In genomic region chr1:57406187-57407151, GRCm38 (mm10) we compare ENCODE assay signal across 8 mouse cellular contexts. TPM values are rescaled to one million over a fixed set of nuclear protein-coding genes. Genes with fewer than 3 reads are reported as not detected.
DNase-seq lines count a peak whose midpoint lies in the region; ATAC-seq and TF ChIP-seq lines count a peak whose summit lies in the region.

Maip1 (plus strand) TSS chr1:57406328.
Tyw5 (minus strand) TSS chr1:57407101.

- TF ChIP-seq CTCF in G1E (IDR thresholded peaks at IDR 0.05; ENCODE audit: low read depth, low read length) = no peak
- peak; percentile 15; the same call in 1 of the 2 replicates for TF ChIP-seq CTCF in lung, embryonic 14.5 days (IDR thresholded peaks at IDR 0.05; ENCODE audit: low read depth)

- under 1% methylated on average over 72 of the region's 72 CpGs for WGBS in forebrain, embryonic 16.5 days
- WGBS in lung, embryonic 14.5 days = under 1% methylated on average over 71 of the region's 72 CpGs

- H3K4me2 ChIP-seq in forebrain, embryonic 16.5 days (ENCODE audit: low read length) = peak within 1 kb of the TSS; percentile 69
- H3K4me2 ChIP-seq in lung, embryonic 14.5 days = peak within 1 kb of the TSS; percentile 75

- intact Hi-C loops in heart, postnatal 36 days (cut with DNase I) = no loop called here

- H3K4me3 ChIP-seq in G1E (ENCODE audit: low read depth, low read length) = peak within 1 kb of the TSS; percentile 88
- peak within 1 kb of the TSS; percentile 83 for H3K4me3 ChIP-seq in forebrain, embryonic 16.5 days (replicated peaks; ENCODE audit: low read length)
- H3K4me3 ChIP-seq in lung, embryonic 14.5 days (ENCODE audit: low read depth, low read length) = peak within 1 kb of the TSS; percentile 90

- H3K36me3 ChIP-seq in G1E (replicated peaks) = peaks cover 27% of the 10 kb centered on the region
- H3K36me3 ChIP-seq in forebrain, embryonic 16.5 days (ENCODE audit: control insufficient read depth, insufficient read depth) = no peaks in the 10 kb centered on the region
- H3K36me3 ChIP-seq in lung, embryonic 14.5 days (ENCODE audit: insufficient read depth) = peaks cover 4% of the 10 kb centered on the region; the same call in 1 of the 2 replicates

- H3K27me3 ChIP-seq in G1E (ENCODE audit: insufficient read depth, low read length) = no peaks in the 10 kb centered on the region
- no peaks in the 10 kb centered on the region for H3K27me3 ChIP-seq in forebrain, embryonic 16.5 days (replicated peaks; ENCODE audit: control insufficient read depth, insufficient read depth, low read length)
- H3K27me3 ChIP-seq in lung, embryonic 14.5 days (ENCODE audit: insufficient read depth, low read length) = no peaks in the 10 kb centered on the region

- peak; percentile 78 for ATAC-seq in G1E (ENCODE audit: extremely low read depth, insufficient number of reproducible peaks, low FRiP score, poor library complexity, severe bottlenecking)
- peak; percentile 92 for ATAC-seq in forebrain, embryonic 16.5 days
- peak; percentile 92 for ATAC-seq in lung, embryonic 14.5 days (ENCODE audit: insufficient read depth)
- peak; percentile 89 for ATAC-seq in neutrophil, adult 5-6 weeks (ENCODE audit: extremely low read depth, insufficient number of reproducible peaks, low FRiP score, poor library complexity, severe bottlenecking)

- peak; percentile 82 for DNase-seq in G1E (ENCODE audit: low spot score)
- DNase-seq in cerebellum, adult 11-12 months = peak; percentile 83
- peak; percentile 85 to 89 for DNase-seq in heart, postnatal 36 days
- DNase-seq in layer of hippocampus, adult 8-10 months (ENCODE audit: low spot score in 2 of 2) = peak; percentile 63 to 83
- peak; percentile 90 for DNase-seq in lung, embryonic 14.5 days
- DNase-seq in testis, postnatal 14 days (ENCODE audit: low spot score) = peak; percentile 84

- peak within 1 kb of the TSS; percentile 93 for H3K27ac ChIP-seq in forebrain, embryonic 16.5 days (ENCODE audit: low read length)
- peak within 1 kb of the TSS; percentile 95 for H3K27ac ChIP-seq in lung, embryonic 14.5 days (ENCODE audit: low read depth)

- no peaks in the 10 kb centered on the region for H3K9me3 ChIP-seq in G1E (replicated peaks)
- H3K9me3 ChIP-seq in forebrain, embryonic 16.5 days (ENCODE audit: control insufficient read depth, low read length) = no peaks in the 10 kb centered on the region
- H3K9me3 ChIP-seq in lung, embryonic 14.5 days (ENCODE audit: low read depth, low read length) = no peaks in the 10 kb centered on the region

- peaks cover 29% of the 10 kb centered on the region for H3K4me1 ChIP-seq in G1E (ENCODE audit: insufficient read depth, low read depth, low read length)
- H3K4me1 ChIP-seq in forebrain, embryonic 16.5 days (replicated peaks; ENCODE audit: control insufficient read depth, insufficient read depth, low read length) = peaks cover 22% of the 10 kb centered on the region
- peaks cover 15% of the 10 kb centered on the region for H3K4me1 ChIP-seq in lung, embryonic 14.5 days (ENCODE audit: insufficient read depth)

- peak within 1 kb of the TSS; percentile 96 for H3K9ac ChIP-seq in forebrain, embryonic 16.5 days (replicated peaks; ENCODE audit: low read depth, low read length)
- peak within 1 kb of the TSS; percentile 94 for H3K9ac ChIP-seq in lung, embryonic 14.5 days

RNA-seq across cellular contexts. Expression of gene Maip1, which starts in this region (rescaled TPM):
- 13.5 and 14.8 TPM in 2 replicates for total RNA-seq in G1E (2014; fragmentation: Nextera tagmentation)
- total RNA-seq in G1E (2017) = 18.7 and 19.0 TPM in 2 replicates
- polyA plus RNA-seq in G1E (2012) = 22.2 and 28.6 TPM in 2 replicates
- 17.7 and 18.8 TPM in 2 replicates for polyA plus RNA-seq in forebrain, embryonic 16.5 days (2015; fragmentation: Nextera tagmentation; extraction: Ambion mirVana)
- total RNA-seq in heart, postnatal 36 days (2021) = 10 to 100 TPM; 11.9 to 12.0 TPM
- total RNA-seq in layer of hippocampus, adult 8-10 months (2022) = 10 to 100 TPM; 12.0 to 13.4 (median 12.5) TPM
- 17.5 and 18.3 TPM in 2 replicates for polyA plus RNA-seq in lung, embryonic 14.5 days (2014; fragmentation: Nextera tagmentation; extraction: Ambion mirVana)
- total RNA-seq in neutrophil, adult 5-6 weeks (2017) = 6.3 and 7.6 TPM in 2 replicates

RNA-seq across cellular contexts. Expression of gene Tyw5, which starts in this region (rescaled TPM):
- total RNA-seq in G1E (2014; fragmentation: Nextera tagmentation) (67.6 and 94.2 TPM in 2 replicates), G1E (2017) (65.2 and 72.7 TPM in 2 replicates)
- polyA plus RNA-seq in G1E (2012) = 1.5 and 1.6 TPM in 2 replicates
- 24.3 and 25.4 TPM in 2 replicates for polyA plus RNA-seq in forebrain, embryonic 16.5 days (2015; fragmentation: Nextera tagmentation; extraction: Ambion mirVana)
- 1 to 10 TPM; 4.7 to 5.5 TPM for total RNA-seq in heart, postnatal 36 days (2021)
- total RNA-seq in layer of hippocampus, adult 8-10 months (2022) = 10 to 100 TPM; 17.6 to 25.9 (median 22.3) TPM
- polyA plus RNA-seq in lung, embryonic 14.5 days (2014; fragmentation: Nextera tagmentation; extraction: Ambion mirVana) = 27.3 and 30.2 TPM in 2 replicates
- total RNA-seq in neutrophil, adult 5-6 weeks (2017) = 27.7 and 31.4 TPM in 2 replicates

Comparison
In these comparisons a context has a peak if more than half of its experiments do, and no peak if none do; other contexts are left out.
1. Peak in every context shown above with its lines: DNase-seq, ATAC-seq, H3K4me3 ChIP-seq and H3K27ac ChIP-seq.